Mouse (Mus musculus) myocyte (in vitro differentiated cells): ENCODE results near the gene Fra10ac1. TPM values are rescaled to one million over a fixed set of nuclear protein-coding genes. Genes with fewer than 3 reads are reported as not detected.

Experiments used
- H3K27me3 ChIP-seq: one replicate; pipeline ENCODE4 v1.6.1; 2011; ENCODE audit not compliant: control insufficient read depth, insufficient read depth, insufficient read length
- H3K36me3 ChIP-seq: one replicate; pipeline ENCODE4 v1.6.1; 2011; ENCODE audit not compliant: control insufficient read depth, insufficient read depth
- H3K4me2 ChIP-seq: one replicate; pipeline ENCODE4 v1.6.1; 2011; ENCODE audit warnings: low read depth, control low read depth
- H3K4me3 ChIP-seq: one replicate; pipeline ENCODE4 v1.5.1; 2011; ENCODE audit warnings: mild to moderate bottlenecking, control low read depth, moderate library complexity
- H3K79me2 ChIP-seq: one replicate; pipeline ENCODE4 v1.6.1; 2011; ENCODE audit not compliant: control insufficient read depth, insufficient read depth
- H3ac ChIP-seq: one replicate; pipeline ENCODE4 v1.6.1; 2011; ENCODE audit not compliant: control insufficient read depth, insufficient read length
- CEBPB ChIP-seq: IDR thresholded peaks from 2 replicates; pipeline ENCODE4 v1.6.1; 2011; ENCODE audit warnings: mild to moderate bottlenecking, moderate library complexity; ENCODE audit not compliant: poor library complexity, insufficient read depth, severe bottlenecking
- E2F4 ChIP-seq: IDR thresholded peaks from one replicate; pipeline ENCODE4 v1.6.1; 2011; ENCODE audit warnings: mild to moderate bottlenecking, control low read depth, moderate library complexity; ENCODE audit not compliant: insufficient read depth
- MAX ChIP-seq: IDR thresholded peaks from one replicate; pipeline ENCODE4 v1.6.1; 2011; ENCODE audit warnings: low read depth, mild to moderate bottlenecking, control low read depth
- MYOD1 ChIP-seq, 3 experiments: IDR thresholded peaks; one replicate each; pipeline ENCODE4 v1.6.1; 2011; ENCODE audit warnings: control low read depth in 2 of 3, low read depth in 2 of 3, mild to moderate bottlenecking in 2 of 3, moderate library complexity in 1 of 3; ENCODE audit not compliant: insufficient read length in 2 of 3, control insufficient read depth in 1 of 3
- MYOG ChIP-seq, 3 experiments: IDR thresholded peaks; one replicate each; pipeline ENCODE4 v1.6.1; 2011; ENCODE audit warnings: control low read depth in 2 of 3, low read depth in 2 of 3, mild to moderate bottlenecking in 2 of 3; ENCODE audit not compliant: insufficient read length in 2 of 3, control insufficient read depth in 1 of 3, insufficient read depth in 1 of 3
- POLR2A ChIP-seq: IDR thresholded peaks from one replicate; pipeline ENCODE4 v1.6.1; 2011; ENCODE audit warnings: low read depth, mild to moderate bottlenecking, control low read depth, moderate library complexity; ENCODE audit not compliant: insufficient read length
- POLR2AphosphoS2 ChIP-seq: IDR thresholded peaks from one replicate; pipeline ENCODE4 v1.6.1; 2011; ENCODE audit warnings: low read depth, control low read depth; ENCODE audit not compliant: insufficient read length
- REST ChIP-seq: IDR thresholded peaks from one replicate; pipeline ENCODE4 v1.6.1; 2011; ENCODE audit warnings: mild to moderate bottlenecking, control low read depth, moderate library complexity; ENCODE audit not compliant: insufficient read depth, insufficient read length
- SRF ChIP-seq: IDR thresholded peaks from one replicate; pipeline ENCODE4 v1.6.1; 2011; ENCODE audit warnings: low read depth; ENCODE audit not compliant: control insufficient read depth, insufficient read length
- TCF12 ChIP-seq: IDR thresholded peaks from one replicate; pipeline ENCODE4 v1.6.1; 2011; ENCODE audit warnings: mild to moderate bottlenecking, control low read depth; ENCODE audit not compliant: poor library complexity, insufficient read depth, severe bottlenecking
- TCF3 ChIP-seq: IDR thresholded peaks from one replicate; pipeline ENCODE4 v1.6.1; 2011; ENCODE audit warnings: low read depth, control low read depth; ENCODE audit not compliant: insufficient read length
- USF1 ChIP-seq: IDR thresholded peaks from one replicate; pipeline ENCODE4 v1.6.1; 2011; ENCODE audit warnings: low read depth, mild to moderate bottlenecking, control low read depth, moderate library complexity
- polyA plus RNA-seq: library from polyadenylated mRNA; unstranded; fragments of >200 nt; fragmentation: generic; extraction: Trizol; gene quantifications from one replicate; pipeline ENCODE4 v1.2.1, GENCODE M21; 2012; ENCODE audit warnings: missing spikeins

Fra10ac1 gene
- polyA plus RNA-seq, 1 experiment, result 6.5 TPM

GRCm38 (mm10) chr19:38259436-38259835, 35.5 kb upstream of the Fra10ac1 start:
- H3K36me3 ChIP-seq, result no peaks in the 10 kb centered on the region
- TF ChIP-seq POLR2A (no peak), SRF (no peak), CEBPB (no peak), REST (no peak), MYOD1 (IDR thresholded peaks at IDR 0.05; ENCODE audit: control insufficient read depth in 1 of 3, insufficient read length in 2 of 3, low read depth in 2 of 3) (no peak), MYOG (IDR thresholded peaks at IDR 0.05; ENCODE audit: control insufficient read depth in 1 of 3, insufficient read depth in 1 of 3, insufficient read length in 2 of 3, low read depth in 2 of 3) (no peak), E2F4 (no peak), MAX (no peak), POLR2AphosphoS2 (no peak), TCF3 (no peak), USF1 (no peak), TCF12 (no peak)
- peaks cover 21% of the 10 kb centered on the region for H3K27me3 ChIP-seq
- no peak overlapping the region for H3ac ChIP-seq
- no peaks in the 10 kb centered on the region for H3K79me2 ChIP-seq
- H3K4me2 ChIP-seq, result no peak overlapping the region
- no peak overlapping the region for H3K4me3 ChIP-seq

- Histone ChIP-seq H3K36me3 (no peaks in the 10 kb centered on the region), H3K79me2 (no peaks in the 10 kb centered on the region), H3K27me3 (peaks cover 15% of the 10 kb centered on the region), H3K4me2 (no peak overlapping the region), H3K4me3 (no peak overlapping the region), H3ac (no peak overlapping the region)
- no peak for TF ChIP-seq CEBPB
Observed at GRCm38 (mm10) chr19:38258651-38259065, 34.7 kb upstream of the Fra10ac1 start.

- Histone ChIP-seq H3K27me3 (peaks cover 22% of the 10 kb centered on the region), H3K36me3 (no peaks in the 10 kb centered on the region), H3K4me3 (no peak overlapping the region), H3K79me2 (no peaks in the 10 kb centered on the region), H3ac (no peak overlapping the region), H3K4me2 (no peak overlapping the region)
- TF ChIP-seq MYOG (IDR thresholded peaks at IDR 0.05; ENCODE audit: control insufficient read depth in 1 of 3, insufficient read depth in 1 of 3, insufficient read length in 2 of 3, low read depth in 2 of 3), result no peak
- TF ChIP-seq POLR2A, result no peak
- TF ChIP-seq TCF12, result no peak
Observed at GRCm38 (mm10) chr19:38253796-38254195, 29.8 kb upstream of the Fra10ac1 start.

- peaks cover 42% of the 10 kb centered on the region for H3K27me3 ChIP-seq
- H3ac ChIP-seq, result no peak overlapping the region
- H3K79me2 ChIP-seq, result no peaks in the 10 kb centered on the region
- no peak overlapping the region for H3K4me3 ChIP-seq
- TF ChIP-seq TCF3, result no peak
- no peak for TF ChIP-seq POLR2AphosphoS2
- TF ChIP-seq MYOD1 (IDR thresholded peaks at IDR 0.05; ENCODE audit: control insufficient read depth in 1 of 3, insufficient read length in 2 of 3, low read depth in 2 of 3), result no peak
- TF ChIP-seq REST, result no peak
- TF ChIP-seq MYOG (IDR thresholded peaks at IDR 0.05; ENCODE audit: control insufficient read depth in 1 of 3, insufficient read depth in 1 of 3, insufficient read length in 2 of 3, low read depth in 2 of 3), result no peak
- TF ChIP-seq USF1, result no peak
- TF ChIP-seq TCF12, result no peak
- TF ChIP-seq SRF, result no peak
- TF ChIP-seq POLR2A, result no peak
- no peak for TF ChIP-seq CEBPB
- no peak for TF ChIP-seq MAX
- TF ChIP-seq E2F4, result no peak
- H3K4me2 ChIP-seq, result no peak overlapping the region
- H3K36me3 ChIP-seq, result no peaks in the 10 kb centered on the region
Observed at GRCm38 (mm10) chr19:38249627-38250026, 25.7 kb upstream of the Fra10ac1 start.

GRCm38 (mm10) chr19:38246177-38246622, 22.2 kb upstream of the Fra10ac1 start:
- Histone ChIP-seq H3K36me3 (no peaks in the 10 kb centered on the region), H3K27me3 (peaks cover 31% of the 10 kb centered on the region), H3K79me2 (no peaks in the 10 kb centered on the region), H3ac (no peak overlapping the region), H3K4me2 (no peak overlapping the region), H3K4me3 (no peak overlapping the region)
- TF ChIP-seq TCF12 (no peak), SRF (no peak), USF1 (no peak), MYOD1 (IDR thresholded peaks at IDR 0.05; ENCODE audit: control insufficient read depth in 1 of 3, insufficient read length in 2 of 3, low read depth in 2 of 3) (no peak), POLR2AphosphoS2 (no peak), TCF3 (no peak), CEBPB (no peak), POLR2A (no peak), MAX (no peak), E2F4 (no peak), MYOG (IDR thresholded peaks at IDR 0.05; ENCODE audit: control insufficient read depth in 1 of 3, insufficient read depth in 1 of 3, insufficient read length in 2 of 3, low read depth in 2 of 3) (no peak), REST (no peak)
